Mouse (Mus musculus) heart, postnatal 36 days (tissue): ENCODE data around the gene Pex16. TPM values are rescaled to one million over a fixed set of nuclear protein-coding genes. Genes with fewer than 3 reads are reported as not detected.

Experiments used
- DNase-seq, 2 experiments: peaks; one replicate each; pipeline ENCODE4 v3.0.0; 2021 to 2022
- intact Hi-C: fragments of 180-260 bp; cut with DNase I; formaldehyde crosslinking; loops from one replicate; pipeline ENCODE4 v1.15.1; 2025
- microRNA-seq, 2 experiments: library from miRNA; unstranded; fragments of <30 nt; microRNA quantifications; one replicate each; pipeline ENCODE4 v1.2.0; 2021; ENCODE audit warnings: borderline number of aligned reads in 2 of 2
- total RNA-seq, 2 experiments: library from RNA; stranded (reverse); gene quantifications; 2 replicates each; pipeline ENCODE4 v1.2.3; 2021

Pex16 gene
- total RNA-seq, 2 experiments from 2014 or later: 25.8 to 28.9 TPM

DNA sequence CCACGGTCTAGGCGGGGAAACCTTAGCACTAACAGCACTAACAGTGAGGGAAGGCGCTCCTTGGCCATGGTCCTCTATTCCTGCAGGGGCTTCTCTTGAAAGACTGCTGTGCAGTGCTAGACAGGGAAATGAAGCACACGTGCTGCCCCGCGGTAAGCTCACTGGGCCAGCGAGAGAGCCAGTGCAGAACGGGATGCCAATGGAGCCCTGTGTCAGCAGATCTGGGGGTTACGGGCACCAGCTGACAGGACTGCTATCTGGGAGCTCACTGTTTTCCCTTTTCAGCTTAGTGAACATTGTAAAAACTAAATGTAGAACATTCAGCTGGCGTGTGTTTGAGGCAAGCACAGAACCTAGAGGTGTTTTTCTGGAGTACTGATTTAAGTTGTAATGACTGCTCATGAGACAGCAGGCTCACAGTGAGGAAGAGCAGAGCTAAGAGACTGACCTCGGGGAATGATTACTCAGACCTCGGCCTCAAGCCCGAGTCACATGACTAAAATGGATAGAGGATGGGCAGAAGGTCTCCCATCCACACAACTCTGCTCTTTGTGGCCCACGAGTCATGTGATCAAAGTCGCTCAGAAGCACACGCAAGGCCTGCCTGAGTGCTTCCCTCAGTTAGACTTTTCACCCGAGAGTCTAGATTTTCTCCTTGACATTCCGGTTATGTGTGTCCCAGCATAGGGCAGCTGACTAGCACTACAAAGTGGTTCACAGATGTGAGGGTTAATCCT, 34.0 kb downstream of the Pex16 start:
- intact Hi-C loops: no loop called here
- DNase-seq: no peak

GRCm38 (mm10) chr2:92411705-92412104, 37.2 kb downstream of the Pex16 start:
- no peak for DNase-seq

DNA sequence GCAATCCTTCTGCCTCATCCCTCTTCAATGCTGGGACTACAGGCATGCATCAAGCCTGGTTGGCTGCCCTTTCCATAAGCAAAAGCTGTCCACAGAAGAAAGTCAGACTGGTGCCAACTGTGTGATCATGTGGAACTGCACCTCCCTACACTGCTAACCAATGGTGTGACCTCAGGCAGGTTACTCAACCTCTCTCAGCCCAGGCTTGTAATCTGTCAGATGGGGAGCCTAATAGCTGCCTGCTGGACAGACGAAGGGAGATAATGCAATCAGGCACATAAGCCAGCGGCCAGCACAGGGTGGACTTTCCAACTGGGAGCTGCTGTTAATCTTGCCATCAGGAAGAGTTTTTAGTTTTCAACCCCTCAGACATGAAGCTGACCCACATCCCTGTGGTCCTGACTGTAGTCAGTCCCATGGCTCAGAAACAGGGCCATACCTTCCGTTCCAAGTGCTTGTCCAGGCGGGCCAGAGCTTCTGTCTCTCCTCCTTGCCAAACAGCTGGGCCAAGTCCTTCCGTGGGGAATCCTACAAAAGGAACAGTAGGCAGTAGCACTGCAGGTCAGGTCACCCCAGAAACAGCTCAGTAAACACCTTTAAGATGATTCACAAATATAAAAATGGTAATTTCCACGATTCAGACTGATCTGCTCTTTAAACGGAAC, 47.4 kb downstream of the Pex16 start:
- intact Hi-C loops: loop anchor here (2.0 kb wide), 1 partner anchor 13 kb away; the partner anchor contains the start of gene Cry2
- no peak for DNase-seq

More at GRCm38 (mm10) chr2:92411705-92412104, 37.2 kb downstream of the Pex16 start:
- intact Hi-C loops: no loop called here

DNA sequence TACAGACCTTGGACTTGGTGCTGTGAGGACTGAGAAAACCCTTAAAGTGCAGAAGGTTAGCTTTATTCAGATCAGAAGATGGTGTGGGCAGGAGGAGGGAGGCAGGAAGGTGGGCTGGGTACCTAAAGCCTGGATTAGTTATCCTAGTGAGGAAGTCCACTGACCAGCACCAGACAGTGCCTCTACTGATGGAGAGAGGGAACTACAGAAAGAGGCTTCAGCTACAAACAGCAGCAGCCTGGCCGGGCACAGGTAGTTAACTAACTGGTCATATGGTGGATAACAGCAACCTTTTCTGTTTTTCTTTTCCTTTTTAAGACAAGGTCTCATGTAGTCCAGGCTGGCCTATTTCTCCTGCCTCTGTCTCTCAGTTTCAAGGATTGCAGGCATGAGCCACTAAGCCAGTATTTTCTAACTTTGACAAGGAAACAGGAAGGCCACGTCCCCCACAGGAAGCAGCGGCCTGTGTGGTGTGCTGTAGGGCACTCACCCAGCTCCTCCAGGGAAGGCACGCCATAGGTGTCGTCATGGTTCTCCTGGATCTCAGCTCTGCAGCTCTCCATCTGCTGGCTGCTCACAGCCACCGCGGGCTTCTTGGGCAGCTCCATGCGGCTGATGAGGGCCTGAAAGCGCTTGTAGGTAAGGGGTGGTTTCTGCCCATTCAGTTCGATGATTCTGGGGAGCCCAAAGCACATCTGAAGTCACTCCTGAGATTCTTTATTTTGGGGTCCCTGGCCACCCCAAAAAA, 48.1 kb downstream of the Pex16 start:
- intact Hi-C loops: no loop called here
- DNase-seq: no peak

DNA sequence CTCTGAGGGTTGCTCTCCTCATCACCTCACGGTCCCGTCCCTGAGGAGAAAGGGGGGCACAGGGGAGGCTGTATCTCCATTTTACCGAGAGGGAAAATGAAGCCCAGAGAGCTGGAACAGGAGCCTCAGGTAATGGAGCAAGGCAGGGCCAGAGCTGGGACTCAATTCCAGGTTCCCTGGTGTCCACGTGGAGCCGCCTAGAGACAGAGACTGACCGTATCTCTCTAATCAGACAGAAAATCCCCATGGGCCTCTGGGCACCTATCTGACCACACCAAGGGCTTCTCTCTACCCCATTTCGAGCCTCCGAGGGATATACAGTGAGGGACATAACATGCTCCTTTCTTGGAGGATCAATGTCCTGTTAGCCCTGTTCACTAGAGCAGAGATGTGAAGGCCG, 48.7 kb downstream of the Pex16 start:
- no peak for DNase-seq
- intact Hi-C loops: no loop called here

DNA sequence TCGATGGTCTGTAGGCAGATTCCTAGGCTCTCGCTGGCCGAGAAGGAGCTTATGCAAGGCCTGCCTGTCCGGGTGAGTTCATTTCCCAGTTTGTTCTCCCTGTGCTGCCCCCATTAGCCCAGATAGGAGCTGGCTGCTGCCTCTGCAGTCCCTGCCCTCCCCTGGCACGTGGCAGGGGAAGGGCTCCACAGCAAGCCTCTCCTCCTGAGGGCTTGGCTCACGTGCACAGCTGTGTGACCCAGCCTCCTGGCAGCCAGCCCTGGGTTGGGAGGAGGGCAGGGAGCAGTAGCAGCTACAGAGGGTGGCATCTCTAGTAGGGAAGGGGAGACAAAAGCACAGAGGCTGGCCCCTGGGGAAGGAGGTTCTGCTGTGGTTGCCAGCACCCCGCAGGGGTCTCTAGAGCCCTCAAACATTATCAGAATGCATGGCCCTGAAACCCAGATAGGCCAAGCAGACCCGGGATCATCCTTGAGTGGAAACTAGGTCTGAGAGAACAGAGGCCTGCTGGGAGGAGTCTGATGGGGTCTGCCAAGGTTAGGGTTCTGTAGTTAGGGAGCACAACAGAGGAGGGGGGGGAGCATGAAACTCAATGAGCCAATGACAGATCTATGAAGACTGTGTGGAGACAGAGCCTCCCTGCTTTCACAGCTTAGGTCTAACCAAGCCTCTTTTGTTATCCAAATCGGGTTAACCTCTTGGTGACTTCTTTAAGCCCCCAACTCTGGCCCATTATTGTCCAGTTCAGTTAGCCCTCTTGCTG, 49.4 kb downstream of the Pex16 start:
- intact Hi-C loops: no loop called here
- DNase-seq: peak; percentile 96 to 97

DNA sequence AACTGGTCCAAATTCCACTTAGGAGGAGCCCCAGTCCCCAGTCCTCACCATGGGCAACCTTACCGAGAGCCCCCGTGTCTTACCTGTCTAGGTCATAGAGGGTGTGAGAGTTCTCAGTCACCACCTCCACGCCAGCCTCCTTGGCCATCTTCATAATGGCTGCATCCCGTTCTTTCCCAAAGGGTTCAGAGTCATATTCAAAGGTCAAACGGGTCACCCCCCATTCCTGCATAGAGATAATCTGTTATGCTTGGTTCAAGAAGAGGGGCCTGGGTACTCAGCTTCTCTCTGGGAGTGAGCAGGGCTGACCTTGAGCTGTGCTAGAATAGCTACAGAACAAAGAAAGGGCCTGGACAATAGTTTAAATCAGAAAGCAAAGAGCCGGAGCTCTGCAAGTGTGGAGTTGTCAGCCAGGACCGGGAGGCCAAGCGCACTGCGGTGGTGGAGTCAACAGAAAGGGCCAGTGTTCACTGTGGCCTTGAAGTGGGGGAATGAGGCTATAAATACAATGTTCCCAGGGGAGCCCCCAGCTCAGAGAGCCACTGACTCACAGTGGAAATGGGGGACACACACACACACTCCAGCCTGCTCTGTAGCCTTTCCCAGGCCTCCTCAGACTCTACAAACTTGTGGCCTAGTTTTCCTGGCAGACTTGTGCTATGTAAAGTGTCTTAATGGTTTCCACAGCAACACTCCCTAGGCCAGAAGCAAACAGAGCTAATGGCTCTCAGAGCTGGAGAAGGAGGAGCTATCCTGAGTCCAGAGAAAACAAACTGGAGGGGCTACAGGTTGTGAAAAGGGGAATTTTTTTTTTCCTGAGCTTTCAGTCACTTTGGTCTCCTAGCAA, 50.2 kb downstream of the Pex16 start:
- DNase-seq: peak; percentile 50 to 70
- intact Hi-C loops: no loop called here

DNA sequence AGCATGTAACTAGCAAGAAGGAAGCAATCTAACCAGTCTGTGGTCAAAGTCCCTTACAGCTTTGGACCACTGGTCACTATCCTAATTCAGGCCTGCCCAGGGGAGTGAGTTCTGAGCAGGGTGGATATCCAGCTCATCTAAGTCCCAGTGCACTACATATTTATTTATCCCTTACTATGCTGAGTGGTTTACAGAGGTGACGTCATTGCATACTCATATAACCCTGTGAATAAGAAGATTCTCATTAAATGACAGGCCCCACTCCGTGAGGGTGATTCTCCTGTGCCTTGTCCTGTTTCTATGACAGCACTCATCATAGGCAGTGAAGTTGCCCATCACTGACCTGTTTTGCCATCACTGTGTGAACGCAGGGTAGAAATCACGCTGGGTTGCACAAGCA, 50.9 kb downstream of the Pex16 start:
- DNase-seq: no peak
- intact Hi-C loops: no loop called here

DNA sequence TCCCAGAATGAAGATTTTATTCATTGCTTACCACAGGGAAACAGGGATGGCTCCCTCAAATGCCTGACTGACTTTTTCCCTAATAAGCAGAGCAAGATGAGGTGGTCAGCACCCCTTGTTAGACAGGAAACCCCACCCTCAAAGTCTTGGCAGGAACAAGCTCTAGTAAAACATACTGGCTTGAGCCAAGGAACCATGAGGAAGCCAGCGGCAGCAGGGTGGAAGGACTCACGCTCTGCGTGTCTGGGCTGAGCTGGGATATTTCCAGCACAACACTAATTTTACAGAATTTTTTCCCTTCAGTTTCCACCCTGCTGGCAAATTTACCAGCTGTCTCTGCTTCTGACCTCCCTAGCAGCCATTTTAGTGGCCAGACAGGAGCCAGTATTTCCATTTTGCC, 52.0 kb downstream of the Pex16 start:
- intact Hi-C loops: no loop called here
- DNase-seq: peak; percentile 50

- intact Hi-C loops: no loop called here
- DNase-seq: peak; percentile 68 to 70
Observed at GRCm38 (mm10) chr2:92427882-92428281, 53.4 kb downstream of the Pex16 start.

GRCm38 (mm10) chr2:92430089-92430488, 55.6 kb downstream of the Pex16 start:
- intact Hi-C loops: loop anchor here (5.0 to 10.0 kb wide), 3 partner anchors 373 to 445 kb away; no protein-coding TSS in a partner anchor
- no peak for DNase-seq

Small RNAs within 50 kb of the gene (microRNA-seq; reads per million reads assigned to microRNA genes)
- 0 reads per million in 2 experiments for gene Mir7000

Other genes starting within 250 kb of the Pex16 start
- gene Large2, start 193 bp downstream of the Pex16 start, total RNA-seq: not detected
- gene 1700029I15Rik, start 7.9 kb downstream of the Pex16 start, total RNA-seq: 1 to 10 TPM; 1.7 TPM
- 1 to 10 TPM; 4.6 to 4.8 TPM for gene Mapk8ip1, start 26.6 kb downstream of the Pex16 start, total RNA-seq
- 10 to 100 TPM; 21.8 to 33.4 TPM for gene Cry2, start 59.4 kb downstream of the Pex16 start, total RNA-seq
- gene Slc35c1, start 85.9 kb downstream of the Pex16 start, total RNA-seq: 1 to 10 TPM; 5.8 to 7.5 TPM
- gene Chst1, start 225.0 kb downstream of the Pex16 start, total RNA-seq: 1 to 10 TPM; 2.6 to 3.3 TPM